Mouse (Mus musculus) gastrocnemius, adult 2 months (tissue): Measurements from ENCODE around the gene Tex26. TPM values are rescaled to one million over a fixed set of nuclear protein-coding genes. Genes with fewer than 3 reads are reported as not detected.

Experiments used
- DNase-seq: peaks from one replicate; pipeline ENCODE4 v3.0.0; 2022
- H3K27ac ChIP-seq: fragments of 200-600 bp; 2 replicates; pipeline ENCODE4 v1.8.1; 2022; ENCODE audit warnings: mild to moderate bottlenecking
- H3K4me3 ChIP-seq: fragments of 200-600 bp; 2 replicates; pipeline ENCODE4 v1.8.1; 2022; ENCODE audit warnings: mild to moderate bottlenecking, moderate library complexity
- CTCF ChIP-seq: fragments of 200-600 bp; IDR thresholded peaks from 2 replicates; pipeline ENCODE4 v1.8.1; 2022; ENCODE audit warnings: antibody characterized with exemption, mild to moderate bottlenecking, moderate library complexity
- intact Hi-C: fragments of 180-260 bp; cut with DNase I; formaldehyde crosslinking; loops from one replicate; pipeline ENCODE4 v1.15.1; 2025
- total RNA-seq, 2 experiments: library from RNA; stranded (reverse); gene quantifications; 2 replicates each; pipeline ENCODE4 v1.2.3; 2021

Gene Tex26
- total RNA-seq, 2 experiments from 2014 or later: not detected

- TF ChIP-seq CTCF: no peak
- intact Hi-C loops: no loop called here
- Histone ChIP-seq H3K4me3 (no peak overlapping the region), H3K27ac (no peak overlapping the region)
- DNase-seq: no peak
Measured at GRCm38 (mm10) chr5:149508094-149509029, 68.9 kb downstream of the Tex26 start.

GRCm38 (mm10) chr5:149510323-149510722, 70.9 kb downstream of the Tex26 start:
- intact Hi-C loops: no loop called here
- Histone ChIP-seq H3K27ac (no peak overlapping the region), H3K4me3 (no peak overlapping the region)
- TF ChIP-seq CTCF: no peak
- DNase-seq: no peak

GRCm38 (mm10) chr5:149512695-149513094, 73.2 kb downstream of the Tex26 start:
- no peak for DNase-seq

GRCm38 (mm10) chr5:149513438-149514086, 74.1 kb downstream of the Tex26 start:
- DNase-seq: no peak
- Histone ChIP-seq H3K4me3 (peak overlapping the region; percentile 58), H3K27ac (0 out of 2 replicates have a peak overlapping the region, but pooled peaks have one; percentile 28)
- TF ChIP-seq CTCF: no peak
- intact Hi-C loops: no loop called here

More at GRCm38 (mm10) chr5:149512695-149513094, 73.2 kb downstream of the Tex26 start:
- intact Hi-C loops: no loop called here
- no peak for TF ChIP-seq CTCF
- no peak overlapping the region for H3K27ac ChIP-seq
- no peak overlapping the region for H3K4me3 ChIP-seq

- intact Hi-C loops: no loop called here
- Histone ChIP-seq H3K4me3 (peak overlapping the region; percentile 58), H3K27ac (peak overlapping the region; percentile 59)
- peak; percentile 40 for DNase-seq
- no peak for TF ChIP-seq CTCF
Measured at GRCm38 (mm10) chr5:149514087-149514671, 74.7 kb downstream of the Tex26 start.

- Histone ChIP-seq H3K27ac (no peak overlapping the region), H3K4me3 (no peak overlapping the region)
- no peak for TF ChIP-seq CTCF
- no peak for DNase-seq
- intact Hi-C loops: no loop called here
Measured at GRCm38 (mm10) chr5:149514890-149515289, 75.4 kb downstream of the Tex26 start.

- Histone ChIP-seq H3K27ac (no peak overlapping the region), H3K4me3 (no peak overlapping the region)
- TF ChIP-seq CTCF: no peak
- intact Hi-C loops: no loop called here
- no peak for DNase-seq
Measured at GRCm38 (mm10) chr5:149517116-149517515, 77.7 kb downstream of the Tex26 start.

Other genes starting within 250 kb of the Tex26 start
- gene Alox5ap, start 174.9 kb upstream of the Tex26 start, total RNA-seq: 1 to 10 TPM; 4.1 to 5.1 TPM
- 10 to 100 TPM; 12.6 to 15.1 TPM for gene Medag, start 27.9 kb upstream of the Tex26 start, total RNA-seq
- gene Wdr95, start 89.0 kb downstream of the Tex26 start, total RNA-seq: under 1 TPM in 1 of 2 experiments, not detected in 1; 0.08 TPM
- gene Hsph1, start 196.7 kb downstream of the Tex26 start, total RNA-seq: 100 to 1,000 TPM in 1 of 2 experiments, 10 to 100 TPM in 1; 76.6 to 103 TPM
- gene B3glct, start 238.6 kb downstream of the Tex26 start, total RNA-seq: 1 to 10 TPM; 3.0 to 4.4 TPM